Mouse (Mus musculus): ENCODE measurements around the gene Glipr1l1.
"Not testable (repeated sequence)": the region's sequence is repeated elsewhere in the genome, so short reads cannot be mapped to it uniquely, and the experiment has no call there.

Glipr1l1 gene

GRCm38 (mm10) chr10:112059702-112060582 is at the start of gene Glipr1l1:
Glipr1l1 (plus strand) TSS chr10:112060189.
- in situ Hi-C loops (cut with MboI, MseI): no loop called here

- in situ Hi-C loops (cut with MboI, MseI): no loop called here
Measured at GRCm38 (mm10) chr10:112023585-112023984, 36.4 kb upstream of the Glipr1l1 start.

- in situ Hi-C loops (cut with MboI, MseI): not testable (repeated sequence)
Measured at GRCm38 (mm10) chr10:112028689-112029088, 31.3 kb upstream of the Glipr1l1 start.

GRCm38 (mm10) chr10:112043523-112043922 is 16.5 kb upstream of the Glipr1l1 start:
- in situ Hi-C loops (cut with MboI, MseI): not testable (repeated sequence)

- in situ Hi-C loops (cut with MboI, MseI): not testable (repeated sequence)
Measured at GRCm38 (mm10) chr10:112044283-112044682, 15.7 kb upstream of the Glipr1l1 start.

- in situ Hi-C loops (cut with MboI, MseI): no loop called here
Measured at GRCm38 (mm10) chr10:112051220-112051619, 8.8 kb upstream of the Glipr1l1 start.

GRCm38 (mm10) chr10:112051956-112052355 is 8.0 kb upstream of the Glipr1l1 start:
- in situ Hi-C loops (cut with MboI, MseI): not testable (repeated sequence)

GRCm38 (mm10) chr10:112060583-112060934 is 570 bp downstream of the Glipr1l1 start:
- in situ Hi-C loops (cut with MboI, MseI): not testable (repeated sequence)

GRCm38 (mm10) chr10:112080044-112080443 is 20.1 kb downstream of the Glipr1l1 start:
- in situ Hi-C loops (cut with MboI, MseI): no loop called here

- in situ Hi-C loops (cut with MboI, MseI): no loop called here
Measured at GRCm38 (mm10) chr10:112083157-112083556, 23.2 kb downstream of the Glipr1l1 start, which contains the start of gene Glipr1l2. Glipr1l2 (plus strand) TSS chr10:112083354.

- in situ Hi-C loops (cut with MboI, MseI): not testable (repeated sequence)
Measured at GRCm38 (mm10) chr10:112105785-112106184, 45.8 kb downstream of the Glipr1l1 start.

- in situ Hi-C loops (cut with MboI, MseI): loop anchor here (5.0 kb wide), 2 partner anchors 43 to 118 kb away; no protein-coding TSS in a partner anchor
Measured at GRCm38 (mm10) chr10:112110401-112110800, 50.4 kb downstream of the Glipr1l1 start.

- in situ Hi-C loops (cut with MboI, MseI): not testable (repeated sequence)
Measured at GRCm38 (mm10) chr10:112125090-112125489, 65.1 kb downstream of the Glipr1l1 start.

GRCm38 (mm10) chr10:112127682-112128230 is 67.8 kb downstream of the Glipr1l1 start:
- in situ Hi-C loops (cut with MboI, MseI): not testable (repeated sequence)
